Mouse (Mus musculus) hindbrain, embryonic 11.5 days (tissue): Measurements from ENCODE around the gene Rbmx. TPM values are rescaled to one million over a fixed set of nuclear protein-coding genes. Genes with fewer than 3 reads are reported as not detected.

Source experiments
- ATAC-seq: fragments of 200-750 bp; cut with Nextera tagmentation; 2 replicates; pipeline ENCODE4 v1.8.0; 2017; ENCODE audit warnings: mild to moderate bottlenecking, moderate TSS enrichment, moderate library complexity; ENCODE audit not compliant: low FRiP score
- DNase-seq: peaks from one replicate; pipeline ENCODE4 v3.0.0-alpha.2; 2015; ENCODE audit warnings: low spot score
- H3K27ac ChIP-seq: fragments of 300-500 bp; sonication (generic); 2 replicates; pipeline ENCODE4 v1.5.1; 2014; ENCODE audit warnings: mild to moderate bottlenecking, low read depth, low read length
- H3K27me3 ChIP-seq: fragments of 300-500 bp; sonication (generic); 2 replicates; pipeline ENCODE4 v1.6.1; 2014; ENCODE audit warnings: mild to moderate bottlenecking, low read length, moderate library complexity, mixed read lengths; ENCODE audit not compliant: control insufficient read depth, insufficient read depth
- H3K36me3 ChIP-seq: fragments of 300-500 bp; sonication (generic); 2 replicates; pipeline ENCODE4 v1.6.1; 2014; ENCODE audit warnings: mild to moderate bottlenecking, low read length, moderate library complexity, mixed read lengths; ENCODE audit not compliant: control insufficient read depth, insufficient read depth
- H3K4me1 ChIP-seq: fragments of 300-500 bp; sonication (generic); replicated peaks from 2 replicates; pipeline ENCODE4 v1.6.1; 2014; ENCODE audit warnings: low read length, mixed read lengths; ENCODE audit not compliant: control insufficient read depth, insufficient read depth
- H3K4me2 ChIP-seq: fragments of 300-500 bp; sonication (generic); replicated peaks from 2 replicates; pipeline ENCODE4 v1.6.1; 2014; ENCODE audit warnings: mild to moderate bottlenecking, low read depth, low read length
- H3K4me3 ChIP-seq: fragments of 300-500 bp; sonication (generic); 2 replicates; pipeline ENCODE4 v1.5.1; 2014; ENCODE audit warnings: low read depth, low read length
- H3K9ac ChIP-seq: fragments of 300-500 bp; sonication (generic); 2 replicates; pipeline ENCODE4 v1.6.1; 2014; ENCODE audit warnings: low read depth, low read length
- H3K9me3 ChIP-seq: fragments of 300-500 bp; sonication (generic); 2 replicates; pipeline ENCODE4 v1.6.1; 2016; ENCODE audit warnings: low read length; ENCODE audit not compliant: control insufficient read depth
- WGBS: fragments of 180-500 bp; shearing (Covaris S2); extraction: QIAGEN DNeasy Blood & Tissue Kit; methylation state at CpG from one replicate; pipeline ENCODE4 v1.1.7; 2014; 5-methylcytosine and 5-hydroxymethylcytosine counted together
- polyA plus RNA-seq: library from polyadenylated mRNA; unstranded; fragments of >200 nt; fragmentation: Nextera tagmentation; extraction: Ambion mirVana; gene quantifications from 2 replicates; pipeline ENCODE4 v1.2.1, GENCODE M21; 2014

Gene Rbmx
- polyA plus RNA-seq, 1 experiment from 2014 or later: 279 TPM

GRCm38 (mm10) chrX:57377096-57377495 is 15.7 kb downstream of the Rbmx start:
- DNase-seq (no peak), ATAC-seq (no peak)
- Histone ChIP-seq H3K27ac (no peak overlapping the region), H3K9me3 (no peaks in the 10 kb centered on the region), H3K4me2 (no peak overlapping the region), H3K36me3 (0 out of 2 replicates have a peak, but pooled peaks cover 2% of the 10 kb centered on the region), H3K9ac (no peak overlapping the region), H3K4me3 (no peak overlapping the region), H3K27me3 (no peaks in the 10 kb centered on the region), H3K4me1 (no peaks in the 10 kb centered on the region)
- 83% methylated on average over 3 of the region's 3 CpGs for WGBS

GRCm38 (mm10) chrX:57374029-57374428 is 18.8 kb downstream of the Rbmx start:
- Histone ChIP-seq H3K36me3 (0 out of 2 replicates have a peak, but pooled peaks cover 2% of the 10 kb centered on the region), H3K4me1 (no peaks in the 10 kb centered on the region), H3K4me3 (no peak overlapping the region), H3K27ac (no peak overlapping the region), H3K9ac (no peak overlapping the region), H3K9me3 (no peaks in the 10 kb centered on the region), H3K27me3 (no peaks in the 10 kb centered on the region), H3K4me2 (no peak overlapping the region)
- no peak for ATAC-seq
- 88% methylated on average over 2 of the region's 2 CpGs for WGBS
- no peak for DNase-seq

- Histone ChIP-seq H3K36me3 (0 out of 2 replicates have a peak, but pooled peaks cover 2% of the 10 kb centered on the region), H3K9me3 (no peaks in the 10 kb centered on the region), H3K27me3 (no peaks in the 10 kb centered on the region), H3K4me3 (no peak overlapping the region), H3K9ac (no peak overlapping the region), H3K27ac (no peak overlapping the region), H3K4me2 (no peak overlapping the region), H3K4me1 (no peaks in the 10 kb centered on the region)
- DNase-seq (no peak), ATAC-seq (no peak)
- WGBS: 97% methylated on average over 2 of the region's 2 CpGs
Observed at GRCm38 (mm10) chrX:57373543-57373942, 19.3 kb downstream of the Rbmx start.

GRCm38 (mm10) chrX:57372965-57373364 is 19.9 kb downstream of the Rbmx start:
- Histone ChIP-seq H3K36me3 (0 out of 2 replicates have a peak, but pooled peaks cover 2% of the 10 kb centered on the region), H3K27me3 (no peaks in the 10 kb centered on the region), H3K27ac (no peak overlapping the region), H3K4me3 (no peak overlapping the region), H3K4me1 (no peaks in the 10 kb centered on the region), H3K9me3 (no peaks in the 10 kb centered on the region), H3K9ac (no peak overlapping the region), H3K4me2 (no peak overlapping the region)
- no peak for DNase-seq
- WGBS: 84% methylated on average over 4 of the region's 4 CpGs
- ATAC-seq: no peak

GRCm38 (mm10) chrX:57364891-57365569 is 27.8 kb downstream of the Rbmx start:
- DNase-seq: no peak
- WGBS: 67% methylated on average over 2 of the region's 2 CpGs
- H3K27ac ChIP-seq: no peak overlapping the region
- no peak overlapping the region for H3K4me3 ChIP-seq
- ATAC-seq: no peak
- no peak overlapping the region for H3K9ac ChIP-seq
- H3K9me3 ChIP-seq: no peaks in the 10 kb centered on the region
- no peaks in the 10 kb centered on the region for H3K27me3 ChIP-seq
- H3K36me3 ChIP-seq: no peaks in the 10 kb centered on the region
- H3K4me2 ChIP-seq: no peak overlapping the region
- H3K4me1 ChIP-seq: no peaks in the 10 kb centered on the region

GRCm38 (mm10) chrX:57359316-57359715 is 33.5 kb downstream of the Rbmx start:
- H3K4me1 ChIP-seq: no peaks in the 10 kb centered on the region
- no peak for ATAC-seq
- H3K9me3 ChIP-seq: no peaks in the 10 kb centered on the region
- H3K36me3 ChIP-seq: no peaks in the 10 kb centered on the region
- DNase-seq: no peak
- no peaks in the 10 kb centered on the region for H3K27me3 ChIP-seq
- WGBS: 75% methylated on average over 1 of the region's 1 CpGs
- H3K4me3 ChIP-seq: no peak overlapping the region
- no peak overlapping the region for H3K27ac ChIP-seq
- H3K4me2 ChIP-seq: no peak overlapping the region
- no peak overlapping the region for H3K9ac ChIP-seq

- H3K9me3 ChIP-seq: no peaks in the 10 kb centered on the region
- H3K27me3 ChIP-seq: no peaks in the 10 kb centered on the region
- H3K9ac ChIP-seq: no peak overlapping the region
- no peak overlapping the region for H3K27ac ChIP-seq
- no peaks in the 10 kb centered on the region for H3K36me3 ChIP-seq
- no peak overlapping the region for H3K4me2 ChIP-seq
- WGBS: 84% methylated on average over 4 of the region's 4 CpGs
- no peak for DNase-seq
- no peak for ATAC-seq
- no peaks in the 10 kb centered on the region for H3K4me1 ChIP-seq
- no peak overlapping the region for H3K4me3 ChIP-seq
Observed at GRCm38 (mm10) chrX:57339220-57339619, 53.6 kb downstream of the Rbmx start.

- Histone ChIP-seq H3K4me1 (no peaks in the 10 kb centered on the region), H3K9me3 (no peaks in the 10 kb centered on the region), H3K27me3 (no peaks in the 10 kb centered on the region), H3K4me2 (no peak within 1 kb of the TSS), H3K4me3 (no peak within 1 kb of the TSS), H3K36me3 (no peaks in the 10 kb centered on the region), H3K9ac (no peak within 1 kb of the TSS), H3K27ac (no peak within 1 kb of the TSS)
- DNase-seq (no peak), ATAC-seq (no peak)
- WGBS: 71% methylated on average over 18 of the region's 18 CpGs
Observed at GRCm38 (mm10) chrX:57338371-57339211, 54.2 kb downstream of the Rbmx start, which contains the start of gene Arhgef6. TSS of gene Arhgef6 (minus strand) at chrX:57338729.
